Mouse (Mus musculus) yolk sac, embryonic 10.5 days (tissue): ENCODE data around the gene Hpse.

Source experiments
- DNase-seq: peaks from one replicate; pipeline ENCODE4 v3.0.0-alpha.2; 2017; ENCODE audit warnings: low spot score

The Hpse gene

GRCm38 (mm10) chr5:100642316-100642715, 77.2 kb downstream of the Hpse start:
- no peak for DNase-seq

GRCm38 (mm10) chr5:100638483-100638882, 81.0 kb downstream of the Hpse start:
- no peak for DNase-seq

GRCm38 (mm10) chr5:100636794-100637544, 82.5 kb downstream of the Hpse start:
- no peak for DNase-seq

GRCm38 (mm10) chr5:100635908-100636307, 83.6 kb downstream of the Hpse start:
- no peak for DNase-seq

GRCm38 (mm10) chr5:100634885-100635478, 84.5 kb downstream of the Hpse start:
- DNase-seq = no peak

GRCm38 (mm10) chr5:100632540-100633129, 86.9 kb downstream of the Hpse start:
- DNase-seq = peak; percentile 50
